Mouse (Mus musculus): ENCODE results near the gene Susd4.

Susd4 gene

DNA sequence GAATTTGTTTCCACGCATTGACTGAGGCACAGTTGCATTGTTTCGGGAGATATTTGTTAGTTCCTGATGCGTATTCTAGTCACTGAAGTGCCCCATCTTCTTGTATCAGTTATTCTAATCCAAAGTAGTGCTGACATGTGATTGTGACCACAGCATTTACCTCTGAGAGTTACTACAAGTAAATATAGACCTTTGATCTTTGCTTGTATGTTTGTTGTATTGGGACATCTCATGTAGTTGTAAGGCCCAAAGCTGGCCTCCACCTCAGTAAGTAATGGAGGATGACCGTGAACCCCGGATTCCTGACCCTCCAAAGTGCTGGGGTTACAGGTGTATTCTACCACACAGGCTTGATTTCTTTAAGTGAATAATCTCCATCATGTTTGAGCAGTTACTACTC is 152.5 kb downstream of the Susd4 start:
- no peak for DNase-seq (ENCODE audit: low spot score)

DNA sequence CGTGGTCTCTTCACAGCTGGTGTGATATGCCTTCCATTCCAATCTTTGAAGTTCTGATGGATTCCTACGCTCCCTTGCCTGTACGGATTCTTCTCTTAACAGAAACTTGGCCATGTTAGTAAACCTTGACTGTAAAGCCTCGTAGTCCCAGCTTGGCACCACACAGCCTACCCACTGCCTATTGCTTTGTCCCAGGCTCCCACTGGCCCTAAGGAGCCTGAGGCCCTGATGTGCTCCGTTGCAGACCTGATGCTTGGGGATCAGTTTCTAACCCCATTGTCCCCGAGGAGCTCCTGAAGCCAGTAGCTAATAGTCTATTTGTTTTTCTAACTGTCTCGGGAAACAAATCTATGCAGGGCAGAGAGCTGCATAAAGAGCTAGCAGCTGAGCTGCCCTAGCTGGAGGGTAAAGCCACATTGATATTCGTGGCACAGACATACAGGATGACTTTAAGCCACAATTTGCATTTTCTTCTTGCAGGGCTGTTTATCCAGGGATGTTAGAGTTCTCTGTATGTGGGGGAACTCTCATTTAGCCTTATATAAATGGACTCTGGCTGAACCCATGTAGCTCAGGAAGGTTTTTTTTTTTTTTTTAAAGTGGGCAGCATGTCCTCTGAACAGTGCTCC is 155.2 kb downstream of the Susd4 start:
- no peak for DNase-seq (ENCODE audit: low spot score)

DNA sequence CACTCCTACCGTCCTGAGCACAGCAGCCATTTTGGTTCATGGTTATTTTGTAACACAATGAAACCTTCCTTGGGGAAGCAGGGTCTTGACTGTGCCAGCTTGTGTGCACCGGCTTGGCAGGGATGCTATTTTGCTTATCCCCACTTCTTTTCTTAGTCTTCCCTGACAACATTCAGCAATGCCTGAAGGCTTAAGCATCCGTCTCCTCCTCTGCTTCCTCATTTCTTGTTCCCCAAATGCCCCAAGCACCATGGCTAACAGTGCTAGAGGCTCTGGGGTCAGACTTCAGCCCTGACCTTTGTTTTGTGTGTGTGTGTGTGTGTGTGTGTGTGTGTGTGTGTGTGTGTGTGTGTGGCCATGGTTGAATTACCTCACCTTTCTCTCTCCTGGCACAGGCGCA is 159.2 kb downstream of the Susd4 start:
- no peak for DNase-seq (ENCODE audit: low spot score)

DNA sequence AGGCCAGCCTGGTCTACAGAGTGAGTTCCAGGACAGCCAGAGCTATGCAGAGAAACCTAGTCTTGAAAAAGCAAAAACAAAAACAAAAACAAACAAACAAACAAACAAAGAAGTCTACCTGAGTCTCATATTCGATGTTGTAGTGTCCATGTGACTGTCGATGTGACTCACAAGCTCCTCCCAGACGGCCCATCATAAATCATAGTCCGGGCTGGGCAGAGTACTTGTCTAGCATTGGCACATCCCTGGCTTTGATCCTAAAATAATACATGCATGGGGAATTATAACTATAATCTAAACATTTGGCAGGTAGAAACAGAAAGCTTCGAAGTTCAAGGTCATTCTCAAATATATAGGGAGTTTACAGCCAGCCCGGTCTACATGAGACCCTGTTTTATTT is 162.8 kb downstream of the Susd4 start:
- DNase-seq (ENCODE audit: low spot score): no peak

DNA sequence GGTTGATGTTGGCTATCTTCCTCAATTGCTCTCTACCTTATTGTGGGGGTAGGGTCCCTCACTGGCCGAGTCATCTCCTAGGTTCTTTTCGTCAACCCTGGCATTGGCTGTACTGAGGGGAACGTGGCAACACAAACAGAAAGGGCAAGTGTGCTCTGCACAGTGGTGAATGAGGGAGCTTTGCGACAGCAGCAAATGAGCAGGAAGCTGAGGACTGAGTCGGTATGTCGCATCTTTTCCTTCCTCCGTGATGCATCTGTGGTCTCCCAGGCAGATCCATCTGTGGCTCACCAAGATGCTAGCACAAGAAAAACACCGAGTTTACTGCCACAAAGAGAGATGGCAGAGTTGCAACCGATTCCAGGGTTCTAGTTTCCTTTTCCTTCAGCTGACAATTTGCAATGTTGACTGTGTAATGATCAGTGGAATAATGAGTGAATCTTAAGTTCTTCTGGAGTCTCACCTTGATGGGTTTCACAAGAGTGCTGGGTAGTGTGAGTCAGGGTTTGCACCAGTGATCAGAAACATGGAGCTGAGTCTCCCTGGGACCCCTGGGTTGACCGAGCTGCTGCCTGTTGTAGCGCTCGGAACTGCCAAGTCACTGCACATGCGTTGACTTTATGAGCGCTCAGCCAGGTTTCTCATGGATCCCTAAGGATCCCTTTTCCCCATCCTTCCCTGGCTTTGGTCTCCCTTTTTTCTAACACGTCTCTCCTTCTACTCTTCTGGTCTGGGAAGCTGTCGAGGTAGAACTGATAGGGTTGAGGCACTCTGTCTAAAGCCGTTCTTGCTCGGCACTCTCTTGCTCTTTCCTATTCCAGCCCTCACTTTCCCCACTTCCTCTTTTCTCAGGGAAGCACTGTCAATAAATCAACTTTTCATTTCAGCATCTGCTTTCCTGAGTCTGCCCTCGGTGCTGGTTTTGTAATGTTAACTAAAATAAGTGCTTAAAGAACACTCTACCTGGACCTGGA is 164.5 kb downstream of the Susd4 start:
- DNase-seq (ENCODE audit: low spot score): no peak

DNA sequence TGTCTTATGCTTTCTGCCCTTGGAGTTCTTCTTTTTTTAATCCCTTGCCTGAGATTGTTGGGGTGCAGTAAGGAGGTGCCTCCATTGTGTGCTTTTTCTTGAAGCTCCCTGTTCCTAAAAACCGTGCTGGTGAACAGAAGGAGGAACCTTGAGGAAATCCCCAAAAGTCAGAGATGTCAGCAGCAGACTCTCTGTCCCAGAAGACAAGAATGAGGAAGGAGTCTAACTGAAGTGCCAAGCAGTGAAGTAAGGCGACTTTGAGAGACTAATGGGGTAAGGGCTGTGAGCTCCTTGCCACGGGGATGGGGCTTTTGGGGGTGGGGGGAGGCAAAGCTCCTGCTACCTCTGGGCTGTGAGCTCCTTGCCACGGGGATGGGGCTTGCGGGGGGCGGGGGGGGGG is 171.8 kb downstream of the Susd4 start:
- no peak for DNase-seq (ENCODE audit: low spot score)

DNA sequence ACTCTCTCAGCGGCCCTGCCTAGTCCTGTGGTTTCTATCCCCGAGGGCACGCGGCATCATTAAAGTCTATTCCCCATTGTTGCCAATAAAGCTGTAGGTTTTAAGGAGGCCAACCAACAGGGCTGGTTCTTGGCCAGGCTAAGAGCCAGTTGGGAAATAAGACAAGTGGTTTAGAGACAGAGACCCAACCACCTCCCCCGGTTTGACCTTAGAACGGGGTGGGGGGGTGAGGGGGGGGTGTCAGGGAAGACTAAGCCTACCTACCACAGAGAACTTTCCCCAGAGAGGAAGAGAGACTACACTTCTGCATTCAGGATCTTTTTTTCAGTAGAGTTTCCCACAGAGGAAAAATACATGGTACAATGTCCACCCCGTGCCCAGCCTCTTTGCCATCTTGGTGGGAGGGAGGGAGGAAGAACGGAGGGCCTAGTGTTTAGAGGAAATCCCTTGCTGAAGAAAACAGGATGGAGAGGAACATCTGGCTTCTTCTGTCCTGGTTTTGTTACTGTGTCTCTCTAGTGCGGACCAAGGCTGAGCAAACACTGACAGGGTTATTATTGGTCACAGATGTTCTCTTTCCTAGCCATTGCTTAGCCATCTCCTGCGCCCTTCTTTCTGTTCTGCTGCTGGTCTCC is 173.9 kb downstream of the Susd4 start:
- DNase-seq (ENCODE audit: low spot score): no peak

DNA sequence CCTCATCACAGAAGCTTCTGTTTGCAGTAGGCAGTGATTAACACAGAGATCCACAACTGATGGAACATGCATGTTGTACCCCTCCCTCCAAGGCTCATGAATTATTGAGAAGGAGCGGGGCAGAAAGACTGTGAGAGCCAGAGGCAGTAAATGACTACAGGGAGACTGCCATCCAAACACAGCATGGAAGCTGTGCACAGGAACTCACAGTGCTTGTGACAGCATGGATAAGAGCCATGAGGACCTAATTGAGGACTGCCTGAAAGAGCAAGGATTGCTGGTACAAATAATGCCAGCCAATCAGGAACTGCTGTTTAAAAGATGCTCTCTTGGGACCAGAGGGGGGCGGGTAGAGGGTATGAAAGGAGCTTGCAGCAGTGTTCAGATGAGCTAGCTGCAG is 178.3 kb downstream of the Susd4 start:
- no peak for DNase-seq (ENCODE audit: low spot score)

DNA sequence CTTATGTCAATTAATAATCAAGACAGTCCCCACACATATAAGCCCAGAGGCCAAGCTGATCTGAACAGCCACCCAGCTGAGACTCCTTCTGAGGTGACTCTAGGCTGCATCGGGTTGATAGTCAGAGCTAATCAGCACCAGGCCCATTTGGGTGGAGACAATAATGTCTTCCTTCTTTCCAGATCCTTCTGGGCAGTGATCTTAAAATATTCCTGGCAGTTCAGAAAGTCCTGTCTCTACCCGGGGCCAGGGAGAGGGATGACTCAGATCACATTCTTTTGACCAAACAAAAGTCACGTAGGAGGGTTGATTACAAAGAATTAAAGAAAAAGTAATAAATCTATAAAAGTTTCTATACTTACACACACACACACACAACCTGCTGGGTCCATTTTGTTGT is 180.3 kb downstream of the Susd4 start:
- no peak for DNase-seq (ENCODE audit: low spot score)

DNA sequence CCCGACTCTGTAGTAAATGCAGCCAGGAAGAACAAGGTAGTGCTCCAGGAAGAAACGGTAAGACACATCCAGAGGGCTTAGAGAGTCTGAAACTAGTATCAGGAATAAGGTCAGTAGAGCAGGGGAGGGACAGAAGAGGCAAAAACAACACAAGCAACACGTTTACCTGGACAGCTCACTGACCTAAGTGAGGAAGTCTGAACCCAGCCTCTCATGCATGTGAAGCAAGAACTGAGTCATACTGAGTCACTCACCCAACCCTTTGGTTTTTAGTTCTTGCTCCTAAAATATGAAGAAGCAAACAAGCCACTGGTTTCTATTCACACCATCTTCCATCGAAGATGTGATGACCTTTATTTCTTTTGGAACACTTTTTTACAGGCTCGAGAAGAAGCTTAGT is 181.0 kb downstream of the Susd4 start:
- no peak for DNase-seq (ENCODE audit: low spot score)

DNA sequence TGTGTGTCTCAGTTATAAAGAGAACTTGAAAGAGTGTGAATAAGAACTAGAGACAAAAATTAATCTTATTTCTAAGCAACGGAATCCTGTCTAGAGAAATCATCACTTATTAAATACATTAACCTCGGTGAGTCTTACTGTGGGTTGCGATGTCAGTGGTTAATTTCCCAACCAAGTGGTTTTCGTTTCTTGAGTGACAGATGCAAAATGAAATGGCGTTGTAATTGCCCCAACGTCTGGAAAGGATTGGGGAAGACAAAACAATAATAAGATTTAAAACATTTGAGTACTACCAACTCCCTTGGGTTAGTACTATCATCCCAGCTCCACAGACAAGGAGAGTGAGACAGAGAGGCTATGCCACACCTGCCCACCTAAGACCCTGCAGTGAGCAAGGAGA is 181.9 kb downstream of the Susd4 start:
- no peak for DNase-seq (ENCODE audit: low spot score)

Measured in left cerebral cortex, adult 11 months (tissue).